Mouse (Mus musculus) megakaryocyte, embryonic 14.5 days (primary cell): Measurements from ENCODE around the gene Zdhhc14.

Experiments used
- FLI1 ChIP-seq: IDR thresholded peaks from 2 replicates; pipeline ENCODE4 v1.6.1; 2012; ENCODE audit warnings: low read length, inconsistent platforms, mixed read lengths
- GATA1 ChIP-seq: IDR thresholded peaks from 3 replicates; pipeline ENCODE4 v1.6.1; 2012; ENCODE audit warnings: mixed read lengths, low read length, inconsistent platforms, borderline replicate concordance

DNA sequence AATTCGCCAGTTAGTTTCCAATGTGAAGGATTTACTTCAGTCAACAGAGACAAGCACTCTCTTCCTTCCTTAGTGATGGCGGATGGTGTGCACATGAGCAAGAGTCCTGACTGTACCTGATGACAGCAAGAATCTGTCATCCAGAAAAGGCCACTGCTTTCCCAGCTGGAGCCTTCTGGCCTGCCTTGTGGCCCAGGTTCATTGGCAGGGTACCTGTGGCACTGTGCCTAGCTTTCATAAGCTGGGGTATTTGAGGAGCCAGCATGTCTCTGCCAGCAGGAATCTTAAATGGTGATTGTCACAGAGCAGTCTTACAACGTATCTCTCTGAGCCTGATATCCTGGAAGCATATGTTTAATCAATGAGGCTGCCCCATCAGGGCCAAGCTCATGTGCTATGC is 258.7 kb downstream of the Zdhhc14 start:
- no peak for TF ChIP-seq GATA1
- TF ChIP-seq FLI1: no peak
